ENCODE assay signal across 8 mouse cellular contexts in genomic region chr11:102089088-102089808, GRCm38 (mm10). TPM values are rescaled to one million over a fixed set of nuclear protein-coding genes. Genes with fewer than 3 reads are reported as not detected.
DNase-seq lines count a peak whose midpoint lies in the region; ATAC-seq lines count a peak whose summit lies in the region.

No protein-coding gene starts in this region.

- peak overlapping the region; percentile 87 for H3K9ac ChIP-seq in hindbrain, embryonic 16.5 days (ENCODE audit: low read depth, low read length)

- H3K4me3 ChIP-seq in hindbrain, embryonic 16.5 days (ENCODE audit: low read length): peak overlapping the region; percentile 80

- H3K36me3 ChIP-seq in hindbrain, embryonic 16.5 days (ENCODE audit: control insufficient read depth, insufficient read depth, low read length): peaks cover 4% of the 10 kb centered on the region; the same call in 1 of the 2 replicates

- no peaks in the 10 kb centered on the region for H3K27me3 ChIP-seq in hindbrain, embryonic 16.5 days (replicated peaks; ENCODE audit: control insufficient read depth, insufficient read depth, low read length)

- peak overlapping the region; percentile 72 for H3K4me2 ChIP-seq in hindbrain, embryonic 16.5 days (ENCODE audit: low read length)

- no peaks in the 10 kb centered on the region for H3K9me3 ChIP-seq in hindbrain, embryonic 16.5 days (ENCODE audit: control insufficient read depth, low read length)

- ATAC-seq in frontal cortex, adult (ENCODE audit: low TSS enrichment): peak; percentile 57
- peak; percentile 46 for ATAC-seq in hindbrain, embryonic 16.5 days
- peak; percentile 77 for ATAC-seq in megakaryocyte progenitor cell, adult 5-6 weeks (replicated peaks; ENCODE audit: poor library complexity)

- peak; percentile 72 for DNase-seq in layer of hippocampus, adult 11-12 months (ENCODE audit: low spot score)
- DNase-seq in layer of hippocampus, adult 9-10 months (ENCODE audit: low spot score): no peak
- DNase-seq in cerebellum, adult 9-11 months: peak; percentile 62
- peak; percentile 73 to 81 for DNase-seq in left cerebral cortex, postnatal 14 days (ENCODE audit: low spot score in 2 of 2)
- DNase-seq in right cerebral cortex, postnatal 4 days: peak; percentile 81

- intact Hi-C loops in left cerebral cortex, postnatal 14 days (cut with DNase I): loop anchor here (2.0 kb wide), 1 partner anchor 102 kb away; the partner anchor contains the start of gene Dusp3

- H3K4me1 ChIP-seq in hindbrain, embryonic 16.5 days (ENCODE audit: control insufficient read depth, insufficient read depth, low read depth, low read length): peaks cover 14% of the 10 kb centered on the region

- under 1% methylated on average over 20 of the region's 20 CpGs for WGBS in hindbrain, embryonic 16.5 days

- H3K27ac ChIP-seq in hindbrain, embryonic 16.5 days (ENCODE audit: low read depth, low read length): peak overlapping the region; percentile 97

RNA-seq across cellular contexts. Expression of gene Mpp2, which starts 0.9 kb away (rescaled TPM):
- polyA plus RNA-seq in hindbrain, embryonic 16.5 days (2015; fragmentation: Nextera tagmentation; extraction: Ambion mirVana): 37.6 and 41.1 TPM in 2 replicates
- total RNA-seq in left cerebral cortex, postnatal 14 days (2021): 100 to 1,000 TPM; 152 to 155 TPM
- 0.22 and 0.24 TPM in 2 replicates for total RNA-seq in megakaryocyte progenitor cell, adult 5-6 weeks (2015)
- total RNA-seq in megakaryocyte progenitor cell, adult 5-6 weeks (2017): 0.08 and 0.71 TPM in 2 replicates

RNA-seq across cellular contexts. Expression of gene Ppy, which starts 11.9 kb away (rescaled TPM):
- polyA plus RNA-seq in hindbrain, embryonic 16.5 days (2015; fragmentation: Nextera tagmentation; extraction: Ambion mirVana): not detected in 2 replicates
- total RNA-seq in left cerebral cortex, postnatal 14 days (2021): not detected
- total RNA-seq in megakaryocyte progenitor cell, adult 5-6 weeks (2015): not detected in 2 replicates
- not detected in 2 replicates for total RNA-seq in megakaryocyte progenitor cell, adult 5-6 weeks (2017)

RNA-seq across cellular contexts. Expression of gene Pyy, which starts 18.4 kb away (rescaled TPM):
- 3.4 and 3.7 TPM in 2 replicates for polyA plus RNA-seq in hindbrain, embryonic 16.5 days (2015; fragmentation: Nextera tagmentation; extraction: Ambion mirVana)
- not detected for total RNA-seq in left cerebral cortex, postnatal 14 days (2021)
- total RNA-seq in megakaryocyte progenitor cell, adult 5-6 weeks (2015): not detected in 2 replicates
- total RNA-seq in megakaryocyte progenitor cell, adult 5-6 weeks (2017): not detected in 2 replicates

RNA-seq across cellular contexts. Expression of gene Cd300lg, which starts 47.9 kb away (rescaled TPM):
- 0.40 and 0.54 TPM in 2 replicates for polyA plus RNA-seq in hindbrain, embryonic 16.5 days (2015; fragmentation: Nextera tagmentation; extraction: Ambion mirVana)
- total RNA-seq in left cerebral cortex, postnatal 14 days (2021): not detected
- 0.66 and 1.3 TPM in 2 replicates for total RNA-seq in megakaryocyte progenitor cell, adult 5-6 weeks (2015)
- 0.71 and 1.1 TPM in 2 replicates for total RNA-seq in megakaryocyte progenitor cell, adult 5-6 weeks (2017)

RNA-seq across cellular contexts. Expression of gene Nags, which starts 56.1 kb away (rescaled TPM):
- 0.09 TPM in 1 of 2 replicates, not detected in the other for polyA plus RNA-seq in hindbrain, embryonic 16.5 days (2015; fragmentation: Nextera tagmentation; extraction: Ambion mirVana)
- total RNA-seq in left cerebral cortex, postnatal 14 days (2021): not detected
- 0.29 and 0.39 TPM in 2 replicates for total RNA-seq in megakaryocyte progenitor cell, adult 5-6 weeks (2015)
- 0.20 TPM in 1 of 2 replicates, not detected in the other for total RNA-seq in megakaryocyte progenitor cell, adult 5-6 weeks (2017)

Comparison
In these comparisons a context has a peak if more than half of its experiments do, and no peak if none do; other contexts are left out.
1. RNA of gene Mpp2, which starts 0.9 kb away (total RNA-seq): 152 to 155 TPM in left cerebral cortex, postnatal 14 days; 0.08 to 0.71 TPM in megakaryocyte progenitor cell, adult 5-6 weeks; every median in the first group is over 10 times any median in the second.
2. Peak in every context shown above with its lines, with median percentiles within 50 percentile points of each other: ATAC-seq.